Mouse (Mus musculus) midbrain, embryonic 13.5 days (tissue): ENCODE results near the gene Tln2. TPM values are rescaled to one million over a fixed set of nuclear protein-coding genes. Genes with fewer than 3 reads are reported as not detected.

Experiments used
- ATAC-seq: fragments of 200-750 bp; cut with Nextera tagmentation; 2 replicates; pipeline ENCODE4 v1.8.0; 2017; ENCODE audit warnings: mild to moderate bottlenecking, moderate TSS enrichment, moderate library complexity
- H3K27ac ChIP-seq: fragments of 300-500 bp; sonication (generic); 2 replicates; pipeline ENCODE4 v1.5.1; 2015; ENCODE audit warnings: inconsistent platforms, mild to moderate bottlenecking, moderate library complexity
- H3K27me3 ChIP-seq: fragments of 300-500 bp; sonication (generic); 2 replicates; pipeline ENCODE4 v1.6.1; 2015; ENCODE audit warnings: mild to moderate bottlenecking, inconsistent platforms
- H3K36me3 ChIP-seq: fragments of 300-500 bp; sonication (generic); 2 replicates; pipeline ENCODE4 v1.6.1; 2015; ENCODE audit warnings: mild to moderate bottlenecking, inconsistent platforms
- H3K4me1 ChIP-seq: fragments of 300-500 bp; sonication (generic); replicated peaks from 2 replicates; pipeline ENCODE4 v1.6.1; 2015; ENCODE audit warnings: inconsistent platforms
- H3K4me2 ChIP-seq: fragments of 300-500 bp; sonication (generic); replicated peaks from 2 replicates; pipeline ENCODE4 v1.6.1; 2015; ENCODE audit warnings: moderate library complexity, mild to moderate bottlenecking, inconsistent platforms
- H3K4me3 ChIP-seq: fragments of 300-500 bp; sonication (generic); replicated peaks from 2 replicates; pipeline ENCODE4 v1.5.1; 2015; ENCODE audit warnings: mild to moderate bottlenecking, inconsistent platforms
- H3K9ac ChIP-seq: fragments of 300-500 bp; sonication (generic); replicated peaks from 2 replicates; pipeline ENCODE4 v1.6.1; 2015; ENCODE audit warnings: mild to moderate bottlenecking, inconsistent platforms
- H3K9me3 ChIP-seq: fragments of 300-500 bp; sonication (generic); 2 replicates; pipeline ENCODE4 v1.6.1; 2016; ENCODE audit warnings: mild to moderate bottlenecking, inconsistent platforms
- WGBS: fragments of 180-500 bp; shearing (Covaris S2); methylation state at CpG from one replicate; pipeline ENCODE4 v1.1.7; 2015; 5-methylcytosine and 5-hydroxymethylcytosine counted together
- polyA plus RNA-seq: library from polyadenylated mRNA; unstranded; fragments of >200 nt; fragmentation: Nextera tagmentation; extraction: Ambion mirVana; gene quantifications from 2 replicates; pipeline ENCODE4 v1.2.1, GENCODE M21; 2015

Tln2 gene
- polyA plus RNA-seq, 1 experiment from 2014 or later = 16.4 TPM

- Histone ChIP-seq H3K36me3 (no peaks in the 10 kb centered on the region), H3K4me3 (no peak overlapping the region), H3K9me3 (no peaks in the 10 kb centered on the region), H3K27me3 (no peaks in the 10 kb centered on the region), H3K27ac (no peak overlapping the region), H3K4me2 (no peak overlapping the region), H3K4me1 (no peaks in the 10 kb centered on the region; the same call in 1 of the 2 replicates), H3K9ac (no peak overlapping the region)
- WGBS = 65% methylated on average over 5 of the region's 5 CpGs
- no peak for ATAC-seq
Measured at GRCm38 (mm10) chr9:67380095-67380494, 179.4 kb downstream of the Tln2 start.

DNA sequence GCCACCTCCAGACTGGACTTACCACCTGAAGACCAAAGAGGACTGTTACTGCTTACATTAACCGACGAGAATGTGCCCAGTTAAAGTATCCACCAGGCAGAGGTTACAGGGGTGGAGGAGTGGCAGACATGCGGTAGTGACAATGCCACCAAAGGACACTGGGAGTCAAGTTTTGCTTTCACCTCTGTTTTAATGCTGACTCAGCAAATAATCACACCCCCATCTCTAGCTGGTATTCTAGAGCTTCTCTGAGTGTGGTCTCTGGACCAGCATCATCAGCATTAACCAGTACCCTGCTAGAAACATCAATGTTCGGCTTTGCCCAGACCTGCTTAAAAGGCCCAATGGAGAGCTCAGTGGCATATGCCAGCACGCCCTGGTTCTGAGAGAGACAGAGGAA is 180.7 kb downstream of the Tln2 start:
- WGBS = 92% methylated on average over 5 of the region's 5 CpGs
- no peak for ATAC-seq
- H3K27me3 ChIP-seq = no peaks in the 10 kb centered on the region

DNA sequence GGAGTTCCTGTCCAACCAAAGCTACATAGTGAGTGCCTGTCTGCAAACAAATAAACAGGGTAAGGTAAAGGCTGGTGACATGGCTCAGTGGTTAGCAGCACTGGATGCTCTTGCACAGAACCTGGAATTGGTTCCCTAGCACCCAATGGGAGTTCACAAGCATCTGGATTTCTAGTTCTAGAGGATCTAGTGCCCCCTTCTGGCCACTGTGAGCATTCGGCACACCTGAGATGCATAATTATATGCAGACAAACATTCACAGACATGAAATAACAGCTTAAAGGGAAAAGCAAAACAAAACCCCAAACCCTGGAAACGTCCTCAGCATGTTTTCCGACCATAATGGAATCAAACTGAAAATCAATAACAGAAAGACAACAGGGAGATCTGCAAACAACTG is 191.4 kb downstream of the Tln2 start:
- Histone ChIP-seq H3K27me3 (no peaks in the 10 kb centered on the region), H3K4me2 (no peak overlapping the region), H3K27ac (no peak overlapping the region), H3K9me3 (no peaks in the 10 kb centered on the region), H3K9ac (no peak overlapping the region), H3K36me3 (no peaks in the 10 kb centered on the region), H3K4me1 (no peaks in the 10 kb centered on the region), H3K4me3 (no peak overlapping the region)
- no peak for ATAC-seq
- WGBS = 92% methylated on average over 3 of the region's 3 CpGs

More for the DNA sequence above, 180.7 kb downstream of the Tln2 start:
- Histone ChIP-seq H3K4me2 (no peak overlapping the region), H3K9ac (no peak overlapping the region), H3K4me3 (no peak overlapping the region), H3K9me3 (no peaks in the 10 kb centered on the region), H3K36me3 (no peaks in the 10 kb centered on the region), H3K4me1 (no peaks in the 10 kb centered on the region; the same call in 1 of the 2 replicates), H3K27ac (no peak overlapping the region)

DNA sequence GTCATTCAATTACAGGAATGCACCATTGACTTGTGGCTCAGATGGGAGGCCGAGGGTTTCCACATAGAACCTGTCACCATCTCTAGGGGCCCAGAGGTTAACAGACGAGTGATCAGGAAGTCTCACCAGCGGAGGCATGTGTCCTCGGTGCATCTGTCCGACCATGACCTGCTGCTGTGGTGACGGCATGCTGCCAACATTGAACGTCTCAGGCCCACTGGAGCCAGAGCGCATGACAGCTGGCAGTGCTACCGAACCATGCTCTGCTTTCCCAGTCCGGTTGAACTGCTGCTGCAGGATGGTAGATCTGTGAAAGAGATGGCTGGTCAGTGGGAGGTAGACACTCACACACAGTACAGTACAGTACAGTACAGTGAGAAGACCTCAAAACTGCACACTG is 197.0 kb downstream of the Tln2 start:
- H3K4me2 ChIP-seq = no peak overlapping the region
- H3K4me1 ChIP-seq = 0 out of 2 replicates have a peak, but pooled peaks cover 5% of the 10 kb centered on the region
- 90% methylated on average over 10 of the region's 10 CpGs for WGBS
- H3K36me3 ChIP-seq = no peaks in the 10 kb centered on the region
- no peak overlapping the region for H3K27ac ChIP-seq
- H3K9ac ChIP-seq = no peak overlapping the region
- no peaks in the 10 kb centered on the region for H3K9me3 ChIP-seq
- no peak overlapping the region for H3K4me3 ChIP-seq
- H3K27me3 ChIP-seq = no peaks in the 10 kb centered on the region
- ATAC-seq = no peak

- 55% methylated on average over 2 of the region's 2 CpGs for WGBS
- Histone ChIP-seq H3K4me2 (no peak overlapping the region), H3K27ac (no peak overlapping the region), H3K36me3 (0 out of 2 replicates have a peak, but pooled peaks cover 2% of the 10 kb centered on the region), H3K9ac (no peak overlapping the region), H3K4me1 (0 out of 2 replicates have a peak, but pooled peaks cover 5% of the 10 kb centered on the region), H3K4me3 (no peak overlapping the region), H3K9me3 (no peaks in the 10 kb centered on the region; the same call in 1 of the 2 replicates), H3K27me3 (no peaks in the 10 kb centered on the region)
- ATAC-seq = no peak
Measured at GRCm38 (mm10) chr9:67362053-67362452, 197.4 kb downstream of the Tln2 start.

GRCm38 (mm10) chr9:67361511-67361910 is 198.0 kb downstream of the Tln2 start:
- no peak overlapping the region for H3K27ac ChIP-seq
- WGBS = 71% methylated on average over 5 of the region's 5 CpGs
- H3K4me3 ChIP-seq = no peak overlapping the region
- no peaks in the 10 kb centered on the region; the same call in 1 of the 2 replicates for H3K9me3 ChIP-seq
- H3K36me3 ChIP-seq = 0 out of 2 replicates have a peak, but pooled peaks cover 3% of the 10 kb centered on the region
- H3K9ac ChIP-seq = no peak overlapping the region
- no peaks in the 10 kb centered on the region for H3K27me3 ChIP-seq
- ATAC-seq = no peak
- no peak overlapping the region for H3K4me2 ChIP-seq
- H3K4me1 ChIP-seq = 0 out of 2 replicates have a peak, but pooled peaks cover 5% of the 10 kb centered on the region

- ATAC-seq = no peak
- 93% methylated on average over 14 of the region's 14 CpGs for WGBS
- Histone ChIP-seq H3K4me2 (no peak overlapping the region), H3K4me3 (no peak overlapping the region), H3K36me3 (0 out of 2 replicates have a peak, but pooled peaks cover 3% of the 10 kb centered on the region), H3K27ac (no peak overlapping the region), H3K9me3 (no peaks in the 10 kb centered on the region; the same call in 1 of the 2 replicates), H3K4me1 (no peaks in the 10 kb centered on the region), H3K27me3 (no peaks in the 10 kb centered on the region), H3K9ac (no peak overlapping the region)
Measured at GRCm38 (mm10) chr9:67354356-67354755, 205.1 kb downstream of the Tln2 start.

DNA sequence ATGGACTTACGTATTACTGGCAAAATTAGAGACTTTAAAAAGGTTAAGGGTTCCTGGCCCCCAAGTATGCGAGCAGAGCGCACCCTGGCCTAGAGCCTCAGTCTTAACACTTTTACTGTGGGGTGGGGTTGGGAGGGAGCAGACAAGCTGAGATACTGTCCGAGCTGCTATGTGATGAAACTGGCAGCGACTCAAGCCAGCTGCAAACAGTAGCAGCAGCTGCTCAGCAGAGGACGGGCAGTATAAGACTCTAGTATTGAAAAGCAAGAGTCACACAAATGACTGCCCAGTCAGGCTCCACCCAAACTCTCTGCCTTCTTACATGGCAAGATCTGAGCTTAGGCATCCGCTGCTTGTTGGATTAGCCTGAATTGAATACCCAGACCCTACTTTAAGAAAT is 206.1 kb downstream of the Tln2 start:
- no peak for ATAC-seq
- H3K36me3 ChIP-seq = 0 out of 2 replicates have a peak, but pooled peaks cover 3% of the 10 kb centered on the region
- no peak overlapping the region for H3K27ac ChIP-seq
- H3K9ac ChIP-seq = no peak overlapping the region
- H3K27me3 ChIP-seq = no peaks in the 10 kb centered on the region
- H3K9me3 ChIP-seq = no peaks in the 10 kb centered on the region; the same call in 1 of the 2 replicates
- 84% methylated on average over 7 of the region's 7 CpGs for WGBS
- H3K4me1 ChIP-seq = no peaks in the 10 kb centered on the region
- no peak overlapping the region for H3K4me3 ChIP-seq
- no peak overlapping the region for H3K4me2 ChIP-seq

DNA sequence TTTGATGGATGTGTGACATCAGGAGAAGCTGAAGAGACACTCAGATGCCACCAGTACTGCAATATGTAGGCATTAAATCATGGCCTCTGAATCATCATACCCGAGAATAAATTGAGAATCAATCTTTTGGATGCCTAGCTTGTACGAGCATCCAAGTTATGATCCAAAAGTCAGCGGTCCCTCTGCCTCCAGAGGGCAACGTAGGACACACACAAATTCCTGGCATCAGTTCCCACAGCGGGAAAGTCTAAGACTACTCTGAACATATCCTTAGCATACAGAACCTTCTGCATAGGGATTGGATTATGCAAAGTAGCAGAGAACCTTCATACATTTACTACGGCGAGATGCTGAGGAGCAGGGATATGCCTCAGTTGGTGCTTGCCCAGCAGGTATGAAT is 210.5 kb downstream of the Tln2 start:
- no peak overlapping the region for H3K4me2 ChIP-seq
- no peak overlapping the region for H3K9ac ChIP-seq
- no peaks in the 10 kb centered on the region for H3K4me1 ChIP-seq
- no peaks in the 10 kb centered on the region for H3K27me3 ChIP-seq
- H3K4me3 ChIP-seq = no peak overlapping the region
- H3K36me3 ChIP-seq = no peaks in the 10 kb centered on the region
- WGBS = 88% methylated on average over 7 of the region's 7 CpGs
- ATAC-seq = no peak
- no peak overlapping the region for H3K27ac ChIP-seq
- H3K9me3 ChIP-seq = no peaks in the 10 kb centered on the region

DNA sequence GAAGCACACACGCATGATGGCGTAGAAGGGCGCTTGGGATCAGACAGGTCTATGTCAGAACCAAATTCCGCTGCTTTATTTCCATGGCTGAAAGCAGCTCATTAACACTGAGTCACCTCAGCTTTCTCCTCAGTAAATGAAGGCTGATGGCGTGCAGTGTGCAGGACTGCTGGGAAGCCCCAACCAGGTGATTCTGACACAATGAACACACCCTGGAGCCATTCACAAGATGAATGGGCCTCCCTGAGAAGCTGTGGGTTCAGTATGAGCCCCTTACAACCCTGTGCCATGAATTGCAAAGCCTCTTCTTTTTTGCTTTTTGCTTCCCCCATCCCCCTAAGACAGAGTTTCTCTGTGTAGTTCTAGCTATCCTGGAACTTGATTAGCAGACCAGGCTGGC is 212.3 kb downstream of the Tln2 start:
- H3K27me3 ChIP-seq = no peaks in the 10 kb centered on the region
- H3K4me2 ChIP-seq = no peak overlapping the region
- peaks cover 4% of the 10 kb centered on the region; the same call in 1 of the 2 replicates for H3K36me3 ChIP-seq
- H3K9me3 ChIP-seq = no peaks in the 10 kb centered on the region
- 91% methylated on average over 5 of the region's 5 CpGs for WGBS
- no peak overlapping the region for H3K4me3 ChIP-seq
- H3K27ac ChIP-seq = no peak overlapping the region
- no peak for ATAC-seq
- no peaks in the 10 kb centered on the region for H3K4me1 ChIP-seq
- H3K9ac ChIP-seq = no peak overlapping the region

GRCm38 (mm10) chr9:67331281-67331680 is 228.2 kb downstream of the Tln2 start:
- 82% methylated on average over 3 of the region's 3 CpGs for WGBS

GRCm38 (mm10) chr9:67328451-67328850 is 231.1 kb downstream of the Tln2 start:
- Histone ChIP-seq H3K27me3 (no peaks in the 10 kb centered on the region), H3K4me1 (no peaks in the 10 kb centered on the region), H3K9me3 (no peaks in the 10 kb centered on the region), H3K36me3 (no peaks in the 10 kb centered on the region), H3K4me3 (no peak overlapping the region), H3K4me2 (no peak overlapping the region), H3K9ac (no peak overlapping the region), H3K27ac (no peak overlapping the region)
- WGBS = 93% methylated on average over 3 of the region's 3 CpGs
- no peak for ATAC-seq

More at GRCm38 (mm10) chr9:67331281-67331680, 228.2 kb downstream of the Tln2 start:
- no peak overlapping the region for H3K9ac ChIP-seq
- H3K27ac ChIP-seq = no peak overlapping the region
- no peak overlapping the region for H3K4me3 ChIP-seq
- H3K36me3 ChIP-seq = no peaks in the 10 kb centered on the region
- no peak overlapping the region for H3K4me2 ChIP-seq
- ATAC-seq = no peak
- H3K4me1 ChIP-seq = no peaks in the 10 kb centered on the region
- no peaks in the 10 kb centered on the region for H3K27me3 ChIP-seq
- H3K9me3 ChIP-seq = no peaks in the 10 kb centered on the region

GRCm38 (mm10) chr9:67321886-67322285 is 237.6 kb downstream of the Tln2 start:
- 91% methylated on average over 6 of the region's 6 CpGs for WGBS
- H3K4me3 ChIP-seq = no peak overlapping the region
- H3K27ac ChIP-seq = no peak overlapping the region
- ATAC-seq = no peak
- H3K27me3 ChIP-seq = no peaks in the 10 kb centered on the region
- no peaks in the 10 kb centered on the region for H3K4me1 ChIP-seq
- no peaks in the 10 kb centered on the region for H3K36me3 ChIP-seq
- no peak overlapping the region for H3K4me2 ChIP-seq
- H3K9ac ChIP-seq = no peak overlapping the region
- H3K9me3 ChIP-seq = no peaks in the 10 kb centered on the region
